Mouse (Mus musculus) heart, adult 2 months (tissue): Measurements from ENCODE around the gene H2afz.

Experiments
- CTCF ChIP-seq: fragments of 200-600 bp; IDR thresholded peaks from 2 replicates; pipeline ENCODE4 v1.8.1; 2022; ENCODE audit warnings: antibody characterized with exemption, mild to moderate bottlenecking, moderate library complexity
- EP300 ChIP-seq: fragments of 200-500 bp; IDR thresholded peaks from 2 replicates; pipeline ENCODE4 v1.6.1; 2011; ENCODE audit warnings: low read depth, low read length, control low read depth; ENCODE audit not compliant: insufficient read depth
- POLR2A ChIP-seq: fragments of 200-500 bp; IDR thresholded peaks from 2 replicates; pipeline ENCODE4 v1.6.1; 2011; ENCODE audit warnings: mild to moderate bottlenecking, low read depth, low read length, control low read depth; ENCODE audit not compliant: insufficient read depth

- TF ChIP-seq POLR2A, result no peak
- no peak for TF ChIP-seq CTCF
- no peak for TF ChIP-seq EP300
Observed at GRCm38 (mm10) chr3:137851196-137851595, 13.1 kb upstream of the H2afz start.
